Mouse (Mus musculus) frontal cortex, postnatal 10 days (tissue): ENCODE results near the gene Socs3.

Experiments
- DNase-seq, 2 experiments: peaks; one replicate each; pipeline ENCODE4 v3.0.0; 2022; ENCODE audit warnings: low spot score in 2 of 2, mixed read lengths in 1 of 2

Socs3 gene

GRCm38 (mm10) chr11:117954819-117955218 is 15.0 kb downstream of the Socs3 start:
- no peak for DNase-seq

- no peak for DNase-seq
These were observed 15.8 kb downstream of the Socs3 start for GRCm38 (mm10) chr11:117954094-117954493.

GRCm38 (mm10) chr11:117952174-117952933 is 17.5 kb downstream of the Socs3 start:
- no peak for DNase-seq

GRCm38 (mm10) chr11:117951391-117951790 is 18.5 kb downstream of the Socs3 start:
- no peak for DNase-seq

GRCm38 (mm10) chr11:117949392-117950091 is 20.3 kb downstream of the Socs3 start:
- no peak for DNase-seq

- DNase-seq: no peak
These were observed 22.8 kb downstream of the Socs3 start for GRCm38 (mm10) chr11:117946996-117947419.

- DNase-seq: no peak
These were observed 23.5 kb downstream of the Socs3 start for GRCm38 (mm10) chr11:117946195-117946979.

GRCm38 (mm10) chr11:117941848-117942247 is 28.0 kb downstream of the Socs3 start:
- no peak for DNase-seq

- DNase-seq: no peak
These were observed 28.5 kb downstream of the Socs3 start for GRCm38 (mm10) chr11:117941325-117941834.

GRCm38 (mm10) chr11:117940881-117941280 is 29.0 kb downstream of the Socs3 start:
- no peak for DNase-seq

GRCm38 (mm10) chr11:117939741-117940285 is 30.0 kb downstream of the Socs3 start:
- peak; percentile 72 to 76 for DNase-seq

GRCm38 (mm10) chr11:117939004-117939730 is 30.7 kb downstream of the Socs3 start:
- DNase-seq: no peak

- no peak for DNase-seq
These were observed 33.6 kb downstream of the Socs3 start for GRCm38 (mm10) chr11:117936202-117936601.

GRCm38 (mm10) chr11:117935616-117936015 is 34.2 kb downstream of the Socs3 start:
- DNase-seq: no peak

- no peak for DNase-seq
These were observed 35.1 kb downstream of the Socs3 start for GRCm38 (mm10) chr11:117934576-117935368.

GRCm38 (mm10) chr11:117934168-117934567 is 35.7 kb downstream of the Socs3 start:
- no peak for DNase-seq

GRCm38 (mm10) chr11:117932195-117932594 is 37.7 kb downstream of the Socs3 start:
- no peak for DNase-seq

GRCm38 (mm10) chr11:117931576-117931975 is 38.3 kb downstream of the Socs3 start:
- no peak for DNase-seq

GRCm38 (mm10) chr11:117930781-117931338 is 39.0 kb downstream of the Socs3 start:
- DNase-seq: peak in 1 of 2 experiments; percentile 58

- DNase-seq: no peak
These were observed 44.3 kb downstream of the Socs3 start for GRCm38 (mm10) chr11:117925541-117925940.
